Mouse (Mus musculus) lung, postnatal 0 days (tissue): ENCODE measurements at regions not wholly inside any gene's neighbourhood (a gene's known extent, or its start where the extent isn't known, plus 50 kb on each side); places are given as distances from the start of the nearest gene placed in this dataset.

Source experiments
- ATAC-seq: fragments of 200-750 bp; cut with Nextera tagmentation; 2 replicates; pipeline ENCODE4 v1.8.0; 2017; ENCODE audit warnings: moderate library complexity
- DNase-seq: peaks from one replicate; pipeline ENCODE4 v3.0.0-alpha.2; 2016; ENCODE audit warnings: low spot score
- H3K27ac ChIP-seq: fragments of 300-500 bp; sonication (generic); 2 replicates; pipeline ENCODE4 v1.5.1; 2014; ENCODE audit warnings: antibody characterized with exemption, mild to moderate bottlenecking, low read length, mixed read lengths
- H3K27me3 ChIP-seq: fragments of 300-500 bp; sonication (generic); replicated peaks from 2 replicates; pipeline ENCODE4 v1.6.1; 2014; ENCODE audit warnings: low read length, mixed read lengths; ENCODE audit not compliant: insufficient read depth
- H3K36me3 ChIP-seq: fragments of 300-500 bp; sonication (generic); 2 replicates; pipeline ENCODE4 v1.6.1; 2014; ENCODE audit warnings: low read length, mixed read lengths; ENCODE audit not compliant: insufficient read depth
- H3K4me1 ChIP-seq: fragments of 300-500 bp; sonication (generic); 2 replicates; pipeline ENCODE4 v1.6.1; 2014; ENCODE audit warnings: antibody characterized with exemption, low read depth, low read length, mixed read lengths; ENCODE audit not compliant: insufficient read depth
- H3K4me2 ChIP-seq: fragments of 300-500 bp; sonication (generic); replicated peaks from 2 replicates; pipeline ENCODE4 v1.6.1; 2014; ENCODE audit warnings: low read depth, mild to moderate bottlenecking, low read length, moderate library complexity, mixed read lengths
- H3K4me3 ChIP-seq: fragments of 300-500 bp; sonication (generic); 2 replicates; pipeline ENCODE4 v1.5.1; 2014; ENCODE audit warnings: low read depth, low read length
- H3K9ac ChIP-seq: fragments of 300-500 bp; sonication (generic); replicated peaks from 2 replicates; pipeline ENCODE4 v1.6.1; 2014; ENCODE audit warnings: low read depth, mild to moderate bottlenecking
- H3K9me3 ChIP-seq: fragments of 300-500 bp; sonication (generic); 2 replicates; pipeline ENCODE4 v1.6.1; 2016; ENCODE audit warnings: low read length, mixed read lengths
- CTCF ChIP-seq: IDR thresholded peaks from 2 replicates; pipeline ENCODE4 v1.5.1; 2016; ENCODE audit warnings: antibody characterized with exemption, mild to moderate bottlenecking
- EP300 ChIP-seq: IDR thresholded peaks from 2 replicates; pipeline ENCODE4 v1.6.1; 2016; ENCODE audit warnings: antibody characterized with exemption, mild to moderate bottlenecking, control low read depth
- WGBS: fragments of 180-500 bp; shearing (Covaris S2); extraction: QIAGEN DNeasy Blood & Tissue Kit; methylation state at CpG from one replicate; pipeline ENCODE4 v1.1.7; 2014; 5-methylcytosine and 5-hydroxymethylcytosine counted together

DNA sequence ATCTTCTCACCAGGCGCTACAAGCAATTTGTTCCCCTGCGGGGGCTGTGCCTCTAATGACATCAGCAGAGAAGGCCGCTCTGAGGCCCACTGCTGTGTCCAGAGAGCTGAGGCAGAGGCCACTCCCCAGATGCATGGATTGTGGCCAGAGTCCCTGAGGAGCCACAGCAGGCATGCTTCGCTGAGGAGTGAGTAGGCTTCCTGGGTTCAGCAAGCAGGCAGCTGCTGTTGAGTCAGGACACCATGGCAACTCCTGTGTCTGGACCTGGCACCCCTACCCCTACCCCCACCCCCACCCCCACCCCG, 245.4 kb upstream of the Rtl1 start:
- Histone ChIP-seq H3K4me3 (no peak overlapping the region), H3K4me2 (no peak overlapping the region), H3K4me1 (no peaks in the 10 kb centered on the region), H3K27ac (no peak overlapping the region), H3K36me3 (no peaks in the 10 kb centered on the region), H3K9ac (no peak overlapping the region), H3K9me3 (no peaks in the 10 kb centered on the region), H3K27me3 (no peaks in the 10 kb centered on the region)
- ATAC-seq (peak; percentile 62), DNase-seq (no peak)
- TF ChIP-seq CTCF: no peak
- no peak for TF ChIP-seq EP300
- 53% methylated on average over 5 of the region's 5 CpGs for WGBS

DNA sequence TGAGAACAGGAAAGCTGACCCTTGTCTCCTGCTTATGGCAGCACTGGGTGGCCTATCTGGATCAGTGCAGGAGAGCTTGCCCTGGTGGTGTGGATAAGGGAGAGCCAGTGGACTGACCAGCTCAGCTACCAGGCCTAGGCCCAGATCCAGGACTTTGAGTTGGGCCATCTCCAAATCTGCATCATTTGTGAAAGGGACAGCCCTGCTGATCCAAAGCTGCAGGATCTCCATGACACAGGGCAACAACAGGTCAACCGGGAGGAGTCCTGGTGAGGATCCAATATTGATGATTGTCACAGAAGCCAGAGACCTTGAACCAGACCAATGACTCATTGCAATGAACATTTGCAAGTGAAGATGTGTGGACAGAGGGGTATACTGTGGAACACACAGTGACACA, 256.2 kb upstream of the Rtl1 start:
- Histone ChIP-seq H3K4me2 (no peak overlapping the region), H3K9me3 (no peaks in the 10 kb centered on the region), H3K4me1 (no peaks in the 10 kb centered on the region), H3K27ac (no peak overlapping the region), H3K9ac (no peak overlapping the region), H3K36me3 (no peaks in the 10 kb centered on the region), H3K27me3 (no peaks in the 10 kb centered on the region), H3K4me3 (no peak overlapping the region)
- DNase-seq: no peak
- no peak for TF ChIP-seq CTCF
- no peak for TF ChIP-seq EP300
- WGBS: 90% methylated on average over 1 of the region's 1 CpGs
- ATAC-seq: no peak; the same call in 1 of the 2 replicates

DNA sequence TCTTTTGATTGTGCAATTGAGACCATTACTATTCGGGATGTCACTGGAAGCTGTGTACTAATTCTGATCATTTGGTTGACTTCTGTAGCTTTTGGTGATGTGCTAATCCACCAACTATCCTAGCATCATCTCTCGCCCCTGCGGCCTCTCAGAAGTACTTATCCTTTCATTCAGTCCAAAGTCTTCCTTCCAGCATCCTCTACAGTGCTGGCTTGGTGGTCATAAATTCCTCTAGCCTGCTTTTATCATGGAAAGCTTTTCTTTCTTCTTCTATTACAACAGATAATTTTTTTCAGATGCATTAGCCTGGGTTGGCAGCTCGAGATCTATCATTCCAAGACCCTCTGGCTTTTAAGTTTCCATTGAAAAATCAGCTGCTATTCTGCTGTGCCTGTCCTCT, 257.6 kb upstream of the Rtl1 start:
- no peak for DNase-seq
- no peak for TF ChIP-seq EP300
- TF ChIP-seq CTCF: no peak
- Histone ChIP-seq H3K4me1 (no peaks in the 10 kb centered on the region), H3K27ac (no peak overlapping the region), H3K9ac (no peak overlapping the region), H3K9me3 (no peaks in the 10 kb centered on the region), H3K4me2 (no peak overlapping the region), H3K4me3 (no peak overlapping the region), H3K27me3 (no peaks in the 10 kb centered on the region), H3K36me3 (no peaks in the 10 kb centered on the region)
- no peak for ATAC-seq
- WGBS: 48% methylated on average over 4 of the region's 4 CpGs

DNA sequence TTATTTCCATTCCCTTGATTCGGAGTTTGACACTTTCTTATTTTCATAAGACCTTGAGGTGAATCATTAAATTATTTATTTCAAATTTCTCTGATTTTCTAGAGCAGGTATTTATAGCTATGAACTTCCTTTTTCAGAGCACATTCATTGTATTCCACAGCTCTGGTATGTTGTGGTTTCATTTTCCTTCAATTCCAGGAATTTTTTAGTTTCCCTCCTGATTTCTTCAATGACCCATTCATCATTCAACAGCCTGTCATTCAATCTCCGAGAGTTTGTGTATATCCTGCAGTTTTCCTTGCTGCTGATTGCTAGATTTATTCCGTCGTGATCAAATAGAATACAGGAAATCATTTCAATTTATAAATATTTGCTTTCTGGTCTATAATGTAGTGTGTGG, 264.7 kb upstream of the Rtl1 start:
- no peaks in the 10 kb centered on the region for H3K4me1 ChIP-seq
- ATAC-seq (no peak), DNase-seq (no peak)
- WGBS: 48% methylated on average over 4 of the region's 4 CpGs
- H3K4me2 ChIP-seq: no peak overlapping the region
- no peak for TF ChIP-seq CTCF
- no peak for TF ChIP-seq EP300
- no peaks in the 10 kb centered on the region for H3K36me3 ChIP-seq
- no peaks in the 10 kb centered on the region for H3K27me3 ChIP-seq
- no peaks in the 10 kb centered on the region for H3K9me3 ChIP-seq
- H3K4me3 ChIP-seq: no peak overlapping the region
- no peak overlapping the region for H3K27ac ChIP-seq
- H3K9ac ChIP-seq: no peak overlapping the region

DNA sequence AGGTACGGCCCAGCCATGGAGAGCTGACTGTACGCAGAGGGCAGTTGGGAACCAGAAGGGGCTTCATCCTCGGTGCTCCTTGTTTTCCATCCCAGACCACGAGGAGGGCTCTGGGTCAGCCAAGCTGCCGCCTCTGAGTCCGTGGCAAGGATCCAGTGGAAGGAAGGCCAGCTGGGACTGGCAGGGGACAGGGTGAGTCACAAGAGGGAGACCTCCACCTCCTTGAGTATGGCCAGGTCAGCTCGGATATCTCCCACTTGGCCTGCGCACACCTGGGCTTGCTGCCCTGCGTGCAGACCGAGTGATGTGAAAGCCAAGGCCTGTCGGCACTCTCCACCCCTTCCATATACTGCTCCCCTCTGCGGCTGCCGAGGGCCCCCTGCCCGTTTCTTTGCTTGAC, 270.9 kb upstream of the Rtl1 start:
- H3K36me3 ChIP-seq: no peaks in the 10 kb centered on the region
- 76% methylated on average over 14 of the region's 14 CpGs for WGBS

DNA sequence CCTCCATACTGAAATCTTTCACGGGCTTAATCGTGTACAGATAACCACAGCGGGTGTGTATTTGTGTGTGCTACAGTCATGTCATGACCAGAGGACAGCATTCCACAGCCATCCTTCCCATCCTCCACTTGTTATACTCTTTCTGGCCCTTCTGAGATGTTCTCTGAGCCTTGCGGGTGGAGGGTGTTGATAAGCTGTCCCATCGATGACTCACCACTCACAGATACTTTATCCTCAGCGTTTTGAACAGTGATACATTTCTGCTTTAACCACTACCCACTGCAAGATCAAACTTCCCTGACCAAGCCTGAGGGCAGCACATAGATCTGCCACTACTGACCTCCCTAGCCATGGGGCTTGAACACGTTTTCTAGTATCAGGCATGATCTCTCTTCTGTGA, 274.3 kb upstream of the Rtl1 start:
- DNase-seq (no peak), ATAC-seq (no peak)
- Histone ChIP-seq H3K9ac (no peak overlapping the region), H3K9me3 (no peaks in the 10 kb centered on the region), H3K4me2 (no peak overlapping the region), H3K4me3 (no peak overlapping the region), H3K36me3 (no peaks in the 10 kb centered on the region), H3K4me1 (no peaks in the 10 kb centered on the region), H3K27me3 (no peaks in the 10 kb centered on the region), H3K27ac (no peak overlapping the region)
- TF ChIP-seq CTCF (no peak), EP300 (no peak)
- WGBS: 55% methylated on average over 7 of the region's 7 CpGs

More for the DNA sequence above, 270.9 kb upstream of the Rtl1 start:
- no peaks in the 10 kb centered on the region for H3K4me1 ChIP-seq
- DNase-seq (no peak), ATAC-seq (no peak)
- no peak overlapping the region for H3K4me3 ChIP-seq
- TF ChIP-seq EP300 (no peak), CTCF (no peak)
- H3K4me2 ChIP-seq: no peak overlapping the region
- H3K27me3 ChIP-seq: no peaks in the 10 kb centered on the region
- no peaks in the 10 kb centered on the region for H3K9me3 ChIP-seq
- H3K9ac ChIP-seq: no peak overlapping the region
- H3K27ac ChIP-seq: no peak overlapping the region

DNA sequence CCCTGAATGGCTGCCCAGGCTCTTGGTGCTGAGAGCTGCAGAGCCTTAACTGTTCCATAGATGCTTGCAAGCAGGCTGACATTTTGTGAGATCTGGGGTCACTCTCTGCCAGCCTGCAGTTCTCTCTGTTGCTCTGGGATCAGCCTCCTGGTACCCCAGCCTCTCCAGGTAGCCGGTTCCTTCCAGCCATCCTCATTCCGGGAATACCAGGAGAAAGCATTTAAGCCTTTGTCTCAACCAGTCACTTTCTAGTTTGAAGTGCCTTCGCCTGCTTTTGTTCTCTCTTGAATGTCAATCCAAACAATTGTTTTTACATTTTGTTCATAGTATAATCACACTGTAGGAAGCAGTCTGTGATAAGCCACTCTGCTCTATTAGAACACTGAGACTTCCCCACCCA, 281.0 kb upstream of the Rtl1 start:
- Histone ChIP-seq H3K36me3 (no peaks in the 10 kb centered on the region), H3K4me2 (no peak overlapping the region), H3K27me3 (no peaks in the 10 kb centered on the region), H3K4me3 (no peak overlapping the region), H3K27ac (no peak overlapping the region), H3K9ac (no peak overlapping the region), H3K4me1 (no peaks in the 10 kb centered on the region), H3K9me3 (no peaks in the 10 kb centered on the region)
- TF ChIP-seq EP300 (no peak), CTCF (no peak)
- ATAC-seq: no peak
- 84% methylated on average over 3 of the region's 3 CpGs for WGBS
- DNase-seq: no peak
